Mouse (Mus musculus) cerebellum, adult 8-10 months (tissue): ENCODE data around the gene Ptprk.

ENCODE experiments used
- DNase-seq: peaks from one replicate; pipeline ENCODE4 v3.0.0; 2022

Ptprk gene

GRCm38 (mm10) chr10:28191440-28191839, 116.8 kb downstream of the Ptprk start:
- DNase-seq, result no peak

DNA sequence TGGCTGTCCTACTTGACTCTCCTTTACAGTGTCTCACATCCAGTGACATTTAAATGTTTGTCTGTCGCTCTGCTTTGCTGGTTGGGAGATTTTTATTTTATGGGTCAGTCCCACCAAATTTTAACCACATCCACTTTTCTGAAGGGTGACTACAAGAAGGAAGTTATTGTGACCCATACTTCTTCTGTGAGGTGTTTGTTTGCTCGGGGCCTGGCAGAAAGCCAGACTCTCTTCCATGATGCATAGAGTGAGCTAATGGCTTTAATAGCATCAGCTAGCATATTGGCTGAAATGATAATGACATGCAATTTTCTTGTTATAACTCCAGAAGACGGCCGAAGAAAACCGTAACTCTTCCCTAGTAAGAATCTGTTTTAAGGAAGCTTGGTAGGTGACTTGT, 119.0 kb downstream of the Ptprk start:
- DNase-seq, result no peak

GRCm38 (mm10) chr10:28200609-28201008, 126.0 kb downstream of the Ptprk start:
- no peak for DNase-seq

GRCm38 (mm10) chr10:28209394-28209793, 134.8 kb downstream of the Ptprk start:
- DNase-seq, result no peak

DNA sequence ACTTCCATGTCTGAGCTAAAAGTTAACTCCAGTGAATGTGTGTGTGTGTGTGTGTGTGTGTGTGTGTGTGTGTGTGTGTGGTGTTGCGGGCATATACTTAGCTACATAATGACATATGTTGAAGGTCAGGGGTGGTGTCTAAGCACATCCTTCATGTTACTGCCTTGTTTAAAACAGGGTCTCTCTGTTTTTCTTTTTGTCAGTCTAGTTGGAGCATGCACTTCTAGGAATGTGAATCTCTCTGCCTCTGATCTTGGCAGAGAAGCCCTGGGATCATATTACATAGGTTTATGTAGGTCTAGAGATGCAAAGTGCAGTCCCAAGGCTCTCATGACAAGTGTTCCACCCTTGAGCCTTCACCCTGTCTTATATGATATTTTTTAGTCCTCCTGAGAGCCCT, 137.5 kb downstream of the Ptprk start:
- DNase-seq, result no peak

DNA sequence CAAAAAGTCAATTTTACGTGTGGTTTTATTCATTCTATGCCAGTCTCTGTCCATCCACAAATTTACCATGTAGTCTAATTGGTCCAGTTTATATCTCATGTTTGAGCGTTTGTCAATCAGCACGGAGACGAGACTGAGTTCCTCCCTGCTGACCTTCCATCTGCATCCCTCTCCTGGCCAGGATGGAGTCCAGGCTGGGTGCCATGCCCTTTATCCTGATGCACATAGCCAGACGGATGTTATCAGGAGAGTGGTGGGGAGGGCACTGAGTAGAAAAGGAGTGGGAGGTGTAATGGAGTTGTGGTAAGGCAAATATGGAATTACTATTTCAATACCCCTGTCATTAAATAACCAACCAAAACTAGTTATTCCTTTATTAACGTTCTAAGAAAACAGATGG, 140.5 kb downstream of the Ptprk start:
- peak; percentile 28 for DNase-seq

GRCm38 (mm10) chr10:28223602-28224001, 149.0 kb downstream of the Ptprk start:
- no peak for DNase-seq

DNA sequence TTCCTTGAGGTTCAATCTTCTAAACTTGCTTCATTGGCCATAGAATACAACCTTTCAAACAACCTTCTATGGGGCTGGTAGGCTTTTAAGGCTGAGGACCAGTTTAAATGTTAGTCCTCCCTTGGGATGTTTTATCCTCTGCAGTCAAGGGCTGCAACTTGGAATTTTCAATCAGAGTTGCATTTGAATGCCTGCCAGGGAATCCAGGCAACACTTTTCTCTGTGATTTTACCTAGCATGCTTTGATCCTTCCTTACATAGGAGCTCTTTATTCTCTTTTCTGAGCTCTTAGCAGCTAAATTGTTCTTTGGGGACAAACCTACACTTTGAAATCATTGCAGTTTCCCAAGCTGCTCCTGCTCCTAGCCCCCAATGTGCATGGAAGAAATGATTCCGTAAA, 149.8 kb downstream of the Ptprk start:
- DNase-seq, result no peak

DNA sequence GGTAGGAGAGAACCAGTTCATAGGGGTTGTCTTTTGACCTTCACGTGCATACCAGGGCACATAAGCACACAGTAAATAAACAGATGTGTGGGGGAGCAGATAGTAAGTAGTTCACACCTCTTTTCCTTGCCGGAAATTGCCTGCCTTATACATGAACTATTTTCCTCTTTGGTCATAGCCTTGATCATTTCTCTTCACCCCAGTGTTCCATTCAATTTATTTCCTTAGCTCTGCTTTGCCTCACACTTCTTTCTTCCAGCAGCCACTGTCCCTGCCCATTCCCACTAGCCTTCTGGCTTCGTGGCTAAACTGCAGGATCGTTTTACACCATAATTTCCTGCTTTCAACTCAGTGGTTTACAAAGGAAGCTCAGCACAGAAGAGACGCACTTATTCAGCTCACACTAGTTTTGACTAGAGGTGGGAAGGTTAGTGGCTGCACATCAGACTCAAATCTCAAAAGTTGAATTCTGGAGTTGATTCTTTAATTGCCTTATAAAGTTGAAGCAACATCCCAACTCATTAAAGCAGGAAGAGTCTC, 151.0 kb downstream of the Ptprk start:
- no peak for DNase-seq

DNA sequence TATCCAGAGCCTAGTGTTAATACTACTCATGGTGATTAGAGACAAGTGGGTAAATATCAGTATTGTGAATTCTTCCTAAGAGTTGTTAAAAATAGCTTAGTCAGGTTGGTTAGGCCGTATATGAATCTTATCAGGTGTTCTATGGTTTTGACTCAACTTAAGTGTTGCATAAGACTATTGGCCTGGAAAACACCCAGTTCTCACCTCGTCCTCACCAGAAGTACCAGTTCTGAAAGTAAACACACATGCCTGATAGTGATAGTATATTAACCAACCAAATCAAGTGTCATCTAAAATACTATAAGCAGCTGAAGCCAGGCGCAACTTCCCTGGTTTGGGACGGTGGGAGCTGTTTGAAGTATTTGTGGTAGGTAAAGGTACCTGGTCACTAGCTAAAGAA, 153.1 kb downstream of the Ptprk start:
- DNase-seq, result no peak

GRCm38 (mm10) chr10:28228208-28228607, 153.6 kb downstream of the Ptprk start:
- DNase-seq, result no peak

- DNase-seq, result no peak
Measured at GRCm38 (mm10) chr10:28232273-28233167, 157.9 kb downstream of the Ptprk start.

- DNase-seq, result no peak
Measured at GRCm38 (mm10) chr10:28249047-28249446, 174.4 kb downstream of the Ptprk start.

DNA sequence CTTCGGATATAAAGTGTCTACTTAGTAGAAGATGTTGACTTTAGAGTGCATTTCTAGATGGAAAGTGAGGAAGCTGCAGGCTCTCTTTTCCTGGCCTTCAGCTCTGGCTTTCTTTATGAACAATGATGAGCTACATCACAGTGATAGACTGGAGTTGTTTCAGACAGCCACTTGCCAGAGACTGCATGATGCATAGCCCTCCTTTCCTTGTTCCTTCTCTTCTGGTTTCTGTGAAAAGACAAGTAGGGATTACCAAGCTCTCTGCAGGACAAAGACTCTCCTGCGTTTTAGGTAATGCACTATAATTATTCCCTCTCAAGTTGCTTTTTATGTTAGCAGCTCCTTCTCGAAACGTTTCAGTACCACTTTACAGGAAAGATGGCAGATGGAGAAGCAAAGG, 176.8 kb downstream of the Ptprk start:
- DNase-seq, result no peak

DNA sequence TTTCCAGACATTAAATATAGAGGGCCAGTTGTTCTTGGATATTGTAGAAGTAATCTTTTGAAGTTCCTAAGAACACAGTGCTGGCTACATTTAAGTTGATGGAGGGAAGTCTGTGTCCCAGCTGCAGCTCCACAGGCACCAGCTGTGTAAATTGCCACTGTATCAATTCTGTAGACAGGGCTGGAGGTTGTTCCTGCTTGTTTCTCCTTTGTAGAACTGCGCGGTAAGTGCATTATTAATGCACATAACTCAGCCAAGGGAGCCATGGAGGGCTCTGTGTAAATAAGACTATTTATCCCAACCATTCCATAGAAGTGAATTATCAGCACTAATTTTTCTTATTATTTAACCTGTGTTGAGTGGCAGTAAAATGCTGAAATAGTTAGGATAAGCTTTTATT, 186.0 kb downstream of the Ptprk start:
- no peak for DNase-seq

DNA sequence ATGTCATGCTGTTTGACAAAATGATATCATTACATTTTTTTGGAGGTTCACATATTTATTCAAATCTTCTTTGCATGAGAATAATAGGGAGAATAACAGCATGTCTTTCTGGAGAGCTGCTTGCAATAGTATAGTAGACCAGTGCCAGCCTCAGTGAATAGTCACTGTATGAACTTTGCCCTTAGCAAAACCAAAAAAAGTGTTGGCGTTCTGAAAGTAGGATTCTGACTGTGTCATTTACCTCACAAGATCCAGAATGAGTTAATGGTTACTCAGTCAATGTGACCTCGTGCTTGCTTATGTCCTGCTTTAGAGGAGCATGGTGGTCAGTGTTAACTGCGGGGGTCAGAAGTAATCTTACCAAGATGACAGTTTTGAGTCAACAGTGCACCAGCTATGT, 187.5 kb downstream of the Ptprk start:
- no peak for DNase-seq

DNA sequence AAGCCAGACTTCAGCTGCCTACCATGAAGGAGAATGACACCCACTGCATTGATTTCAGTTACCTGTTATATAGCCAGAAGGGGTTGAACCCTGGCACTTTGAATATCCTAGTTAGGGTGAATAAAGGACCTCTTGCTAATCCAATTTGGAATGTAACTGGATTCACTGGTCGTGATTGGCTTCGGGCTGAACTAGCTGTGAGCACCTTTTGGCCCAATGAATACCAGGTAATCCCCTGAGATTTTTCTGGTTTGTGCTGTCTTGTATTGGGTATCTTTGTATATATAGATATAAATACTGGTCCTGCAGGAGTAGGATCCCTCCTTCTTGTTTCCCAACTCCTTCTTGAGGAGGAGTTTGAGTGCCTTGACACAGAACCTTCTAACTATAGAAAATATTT, 188.9 kb downstream of the Ptprk start:
- DNase-seq, result no peak

DNA sequence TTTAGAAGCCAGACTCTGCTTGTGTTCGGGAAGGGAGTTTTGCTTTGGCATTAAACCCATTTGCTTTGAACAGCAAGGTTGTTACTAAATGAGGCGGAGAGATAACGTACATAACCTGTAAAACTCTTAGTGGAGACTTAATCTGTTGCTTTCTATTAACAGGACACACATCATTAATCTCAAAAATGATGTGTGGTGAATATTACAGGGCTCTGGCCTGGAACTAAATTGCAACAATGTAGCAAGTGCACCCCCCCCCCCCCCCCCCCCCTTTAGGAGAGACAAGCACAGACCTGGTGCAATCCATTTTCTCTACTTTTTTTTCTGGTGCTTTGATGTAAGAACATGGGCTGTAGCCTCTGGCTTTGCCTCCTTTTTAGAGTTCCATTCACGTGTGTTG, 195.7 kb downstream of the Ptprk start:
- no peak for DNase-seq

GRCm38 (mm10) chr10:28271729-28272606, 197.3 kb downstream of the Ptprk start:
- DNase-seq, result no peak

DNA sequence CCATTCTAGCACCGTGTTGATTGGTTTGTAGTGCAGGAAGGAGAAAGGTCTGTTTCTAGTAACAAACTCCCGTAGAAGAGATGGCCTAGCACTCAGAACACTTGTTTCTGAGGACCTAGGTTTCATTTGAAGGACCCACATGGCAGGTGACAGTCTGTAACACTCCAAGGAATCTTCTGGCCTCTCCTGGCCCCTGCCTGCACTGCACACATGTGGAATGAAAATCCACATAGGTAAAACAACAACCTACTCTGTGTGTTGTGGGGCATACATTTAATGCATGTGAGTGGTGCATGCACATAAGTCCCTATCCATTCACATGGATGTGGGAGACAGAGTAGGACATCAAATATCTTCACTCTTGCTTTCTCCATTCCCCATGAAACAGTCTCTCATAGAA, 204.1 kb downstream of the Ptprk start:
- no peak for DNase-seq

DNA sequence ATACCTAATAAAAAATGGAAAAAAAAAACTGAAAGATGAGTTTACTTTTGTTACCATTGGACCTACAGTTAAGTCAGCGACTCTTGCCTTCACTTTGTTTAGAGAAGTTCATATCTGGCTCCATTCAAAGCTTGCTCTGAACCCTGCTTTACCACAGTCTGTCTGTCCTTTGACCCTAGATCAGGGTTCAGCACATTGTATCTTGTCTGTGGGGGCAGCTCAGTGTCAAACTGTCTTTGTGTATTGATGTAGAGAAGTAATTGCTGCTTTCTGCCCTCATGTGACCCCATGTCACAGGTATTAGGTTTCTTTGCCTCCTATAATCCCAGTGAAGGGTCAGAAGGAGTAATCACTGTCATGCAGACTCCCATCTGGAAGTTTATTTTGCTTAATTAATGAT, 222.9 kb downstream of the Ptprk start:
- DNase-seq, result no peak

DNA sequence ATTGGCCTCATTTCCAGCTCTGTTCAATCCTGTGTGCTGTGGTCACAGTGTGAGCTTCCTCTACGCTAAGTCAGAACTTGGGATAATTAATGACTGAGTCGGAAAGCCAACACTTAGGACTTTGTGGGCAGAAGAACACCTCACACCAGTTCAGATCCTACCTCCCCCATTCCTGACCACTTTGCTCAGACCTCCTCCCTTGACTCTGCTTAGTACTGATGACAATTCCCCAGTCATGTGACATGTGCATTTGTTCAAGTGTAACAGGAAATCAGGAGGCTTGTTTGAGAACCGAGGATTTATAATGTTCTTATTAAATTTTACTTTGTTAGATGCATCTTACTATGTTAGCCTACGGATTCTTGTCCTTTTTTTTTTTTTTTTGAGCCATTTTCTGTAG, 224.6 kb downstream of the Ptprk start:
- DNase-seq, result no peak

- no peak for DNase-seq
Measured at GRCm38 (mm10) chr10:28303856-28304255, 229.2 kb downstream of the Ptprk start.
